Mouse (Mus musculus) retina, postnatal 1 day (tissue): ENCODE data around the gene Mtrex.

Source experiments
- DNase-seq: peaks from one replicate; pipeline ENCODE4 v3.0.0-alpha.2; 2012

Mtrex gene

GRCm38 (mm10) chr13:112823911-112824648 lies 103.1 kb downstream of the Mtrex start:
- DNase-seq: no peak

- DNase-seq: no peak
Observed at GRCm38 (mm10) chr13:112823236-112823910, 103.8 kb downstream of the Mtrex start.

GRCm38 (mm10) chr13:112822413-112822812 lies 104.8 kb downstream of the Mtrex start:
- DNase-seq: no peak

- DNase-seq: no peak
Observed at GRCm38 (mm10) chr13:112818125-112818524, 109.1 kb downstream of the Mtrex start.
